Mouse (Mus musculus) heart, embryonic 14.5 days (tissue): Measurements from ENCODE around the gene Nktr. TPM values are rescaled to one million over a fixed set of nuclear protein-coding genes. Genes with fewer than 3 reads are reported as not detected.

Experiments
- ATAC-seq: fragments of 200-750 bp; cut with Nextera tagmentation; 2 replicates; pipeline ENCODE4 v1.8.0; 2017; ENCODE audit warnings: low read depth, moderate TSS enrichment; ENCODE audit not compliant: insufficient number of reproducible peaks, insufficient read depth, low FRiP score
- H3K27ac ChIP-seq, 2 experiments: fragments of 200-500 bp in 1 of 2; fragments of 300-500 bp in 1 of 2; sonication (generic) in 1 of 2; replicated peaks in 1 of 2; 2 replicates each; pipeline ENCODE4 v1.5.1; 2012 to 2014; ENCODE audit warnings: low read depth in 2 of 2, low read length in 2 of 2, control low read depth in 1 of 2, mild to moderate bottlenecking in 1 of 2, mixed read lengths in 1 of 2; ENCODE audit not compliant: control insufficient read depth in 1 of 2, insufficient read depth in 1 of 2
- H3K27me3 ChIP-seq: fragments of 300-500 bp; sonication (generic); 2 replicates; pipeline ENCODE4 v1.6.1; 2014; ENCODE audit warnings: mild to moderate bottlenecking, low read length, control low read depth; ENCODE audit not compliant: control insufficient read depth, insufficient read depth
- H3K36me3 ChIP-seq: fragments of 300-500 bp; sonication (generic); 2 replicates; pipeline ENCODE4 v1.6.1; 2014; ENCODE audit warnings: mild to moderate bottlenecking, control low read depth, low read length, mixed read lengths; ENCODE audit not compliant: control insufficient read depth, insufficient read depth
- H3K4me1 ChIP-seq, 2 experiments: fragments of 200-500 bp in 1 of 2; fragments of 300-500 bp in 1 of 2; sonication (generic) in 1 of 2; 2 replicates each; pipeline ENCODE4 v1.6.1; 2012 to 2014; ENCODE audit warnings: low read length in 2 of 2, control low read depth in 1 of 2, mixed read lengths in 1 of 2; ENCODE audit not compliant: control insufficient read depth in 2 of 2, insufficient read depth in 2 of 2
- H3K4me2 ChIP-seq: fragments of 300-500 bp; sonication (generic); 2 replicates; pipeline ENCODE4 v1.6.1; 2014; ENCODE audit warnings: mild to moderate bottlenecking, low read length
- H3K4me3 ChIP-seq, 2 experiments: fragments of 200-500 bp in 1 of 2; fragments of 300-500 bp in 1 of 2; sonication (generic) in 1 of 2; 2 replicates each; pipeline ENCODE4 v1.5.1; 2012 to 2014; ENCODE audit warnings: low read length in 2 of 2, mild to moderate bottlenecking in 2 of 2, control low read depth in 1 of 2, low read depth in 1 of 2, moderate library complexity in 1 of 2; ENCODE audit not compliant: control insufficient read depth in 1 of 2, insufficient read depth in 1 of 2
- H3K9ac ChIP-seq: fragments of 300-500 bp; sonication (generic); 2 replicates; pipeline ENCODE4 v1.6.1; 2014; ENCODE audit warnings: mild to moderate bottlenecking, low read length
- H3K9me3 ChIP-seq: fragments of 300-500 bp; sonication (generic); 2 replicates; pipeline ENCODE4 v1.6.1; 2016; ENCODE audit warnings: low read length, control low read depth; ENCODE audit not compliant: control insufficient read depth
- WGBS: fragments of 180-500 bp; shearing (Covaris S2); extraction: QIAGEN DNeasy Blood & Tissue Kit; methylation state at CpG from one replicate; pipeline ENCODE4 v1.1.7; 2014; 5-methylcytosine and 5-hydroxymethylcytosine counted together
- polyA plus RNA-seq: library from polyadenylated mRNA; unstranded; fragments of >200 nt; fragmentation: Nextera tagmentation; extraction: Ambion mirVana; gene quantifications from 2 replicates; pipeline ENCODE4 v1.2.1, GENCODE M21; 2014

Nktr gene
- polyA plus RNA-seq, 1 experiment from 2014 or later = 50.4 TPM

DNA sequence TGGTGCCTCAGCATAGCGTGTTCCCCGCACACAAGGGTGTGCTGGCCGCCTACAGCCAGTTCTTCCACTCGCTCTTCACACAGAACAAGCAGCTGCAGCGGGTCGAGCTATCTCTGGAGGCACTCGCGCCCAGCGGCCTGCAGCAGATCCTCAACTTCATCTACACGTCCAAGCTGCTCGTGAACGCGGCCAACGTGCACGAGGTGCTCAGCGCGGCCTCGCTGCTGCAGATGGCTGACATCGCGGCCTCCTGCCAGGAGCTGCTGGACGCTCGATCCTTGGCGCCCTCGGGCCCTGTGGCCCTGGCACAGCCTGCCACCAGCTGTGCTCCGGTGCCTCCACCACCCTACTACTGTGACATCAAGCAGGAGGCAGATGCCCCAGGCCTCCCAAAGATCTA, 43.8 kb downstream of the Nktr start:
- H3K27ac ChIP-seq = no peak overlapping the region
- no peak overlapping the region for H3K4me3 ChIP-seq
- H3K4me2 ChIP-seq = no peak overlapping the region
- no peaks in the 10 kb centered on the region for H3K9me3 ChIP-seq
- peaks cover 15 to 30% of the 10 kb centered on the region in 2 experiments for H3K4me1 ChIP-seq
- H3K9ac ChIP-seq = no peak overlapping the region
- H3K27me3 ChIP-seq = no peaks in the 10 kb centered on the region
- peaks cover 56% of the 10 kb centered on the region for H3K36me3 ChIP-seq
- ATAC-seq = no peak
- WGBS = 84% methylated on average over 25 of the region's 25 CpGs

DNA sequence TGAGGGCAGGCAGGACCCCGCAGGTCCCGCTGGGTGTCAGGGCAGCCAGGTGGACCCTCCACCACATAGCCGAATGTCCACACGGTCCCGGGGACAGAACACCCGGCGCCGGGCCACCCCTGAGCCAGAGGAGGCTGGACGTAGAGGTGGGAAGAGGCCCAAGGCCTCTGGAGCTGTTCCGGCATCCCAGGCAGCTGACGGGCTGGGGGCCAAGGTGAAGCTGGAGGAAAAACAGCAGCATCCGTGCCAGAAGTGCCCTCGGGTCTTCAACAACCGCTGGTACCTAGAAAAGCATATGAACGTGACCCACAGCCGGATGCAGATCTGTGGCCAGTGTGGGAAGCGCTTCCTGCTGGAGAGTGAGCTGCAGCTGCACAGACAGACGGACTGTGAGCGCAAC, 44.7 kb downstream of the Nktr start:
- Histone ChIP-seq H3K9ac (no peak overlapping the region), H3K27ac (no peak overlapping the region), H3K4me3 (no peak overlapping the region), H3K4me1 (peaks cover 11 to 21% of the 10 kb centered on the region in 2 experiments), H3K27me3 (no peaks in the 10 kb centered on the region), H3K4me2 (no peak overlapping the region), H3K36me3 (peaks cover 65% of the 10 kb centered on the region), H3K9me3 (no peaks in the 10 kb centered on the region)
- 87% methylated on average over 19 of the region's 19 CpGs for WGBS
- ATAC-seq = no peak

DNA sequence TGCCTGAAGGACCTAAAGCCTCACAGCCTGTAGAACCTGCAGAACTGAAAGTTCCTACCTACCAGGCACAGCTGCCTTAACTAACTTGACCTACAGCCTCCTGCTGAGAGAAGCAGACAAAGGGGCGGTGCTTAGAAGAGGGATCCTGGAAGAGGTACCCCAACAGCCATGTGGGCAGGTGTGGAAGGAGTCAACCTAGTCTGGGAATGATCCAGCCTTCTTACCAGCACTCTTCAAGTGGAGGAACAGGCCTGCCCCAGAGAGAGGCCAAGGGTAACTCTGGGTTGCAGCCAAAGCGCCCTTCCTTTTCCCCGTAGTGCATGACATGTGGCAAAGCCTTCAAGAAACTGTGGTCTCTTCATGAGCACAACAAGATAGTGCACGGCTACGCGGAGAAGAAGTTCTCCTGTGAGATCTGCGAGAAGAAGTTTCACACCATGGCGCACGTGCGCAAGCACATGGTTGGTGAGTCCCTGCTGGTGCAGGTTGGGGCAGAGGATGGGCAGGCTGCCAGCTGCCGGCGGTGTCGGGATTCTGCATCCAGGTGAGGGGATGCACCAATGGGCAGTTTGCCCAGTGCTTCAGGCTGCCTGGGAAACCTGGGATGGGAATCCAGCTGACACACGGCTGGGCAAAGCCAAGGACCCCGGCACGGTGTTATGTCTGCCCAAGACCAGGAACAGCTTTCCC, 46.3 kb downstream of the Nktr start:
- WGBS = 88% methylated on average over 16 of the region's 16 CpGs
- Histone ChIP-seq H3K27me3 (no peaks in the 10 kb centered on the region), H3K27ac (no peak overlapping the region), H3K9me3 (no peaks in the 10 kb centered on the region), H3K4me1 (peaks cover 8 to 18% of the 10 kb centered on the region in 2 experiments), H3K4me2 (no peak overlapping the region), H3K9ac (no peak overlapping the region), H3K36me3 (peaks cover 75% of the 10 kb centered on the region), H3K4me3 (no peak overlapping the region)
- no peak for ATAC-seq

DNA sequence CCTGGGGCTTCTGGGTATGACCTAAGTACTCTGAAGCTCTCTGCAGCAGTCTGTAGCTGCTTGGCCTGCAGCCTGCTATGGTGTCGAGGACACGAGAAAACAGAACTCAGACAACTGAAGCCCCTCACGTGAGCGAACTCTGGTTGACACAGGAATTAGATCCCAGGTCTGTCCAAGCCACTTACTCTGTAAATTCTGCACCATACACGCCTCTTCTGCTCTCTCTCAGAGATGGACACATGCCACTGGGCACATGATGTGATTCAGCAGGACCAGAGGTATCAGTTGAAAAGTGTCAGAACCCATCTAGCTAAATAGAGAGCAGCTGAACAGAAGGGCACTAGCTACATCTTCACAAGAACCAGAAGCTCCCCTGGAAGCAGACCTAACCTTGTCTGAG, 53.4 kb downstream of the Nktr start:
- 58% methylated on average over 5 of the region's 5 CpGs for WGBS
- Histone ChIP-seq H3K36me3 (peaks cover 23% of the 10 kb centered on the region), H3K4me2 (no peak overlapping the region), H3K4me3 (no peak overlapping the region), H3K27me3 (peaks cover 17% of the 10 kb centered on the region; the same call in 1 of the 2 replicates), H3K9me3 (no peaks in the 10 kb centered on the region), H3K27ac (no peak overlapping the region), H3K4me1 (peaks cover 15 to 20% of the 10 kb centered on the region in 2 experiments), H3K9ac (no peak overlapping the region)
- no peak for ATAC-seq

DNA sequence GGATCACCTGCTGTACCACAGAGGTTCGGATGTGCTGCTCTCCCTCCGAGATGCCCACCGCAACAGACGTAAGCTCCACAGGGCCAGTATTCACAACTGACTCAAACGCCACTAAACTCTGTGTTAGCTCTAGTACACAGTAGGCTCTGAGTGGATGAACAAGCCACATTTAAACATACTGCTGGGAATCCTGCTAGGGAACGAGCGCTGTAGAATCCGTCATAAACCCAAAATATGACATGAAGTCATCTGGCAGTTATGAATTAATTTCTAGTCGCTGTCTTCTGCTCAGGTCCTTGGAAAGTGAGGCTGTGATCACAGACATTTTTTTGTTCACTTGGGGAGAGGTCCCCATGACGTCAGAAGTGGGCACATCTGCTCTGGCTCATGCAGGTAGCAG, 57.0 kb downstream of the Nktr start:
- H3K4me3 ChIP-seq = no peak overlapping the region
- peak overlapping the region; percentile 76 for H3K4me2 ChIP-seq
- ATAC-seq = no peak
- H3K9me3 ChIP-seq = no peaks in the 10 kb centered on the region
- H3K4me1 ChIP-seq = peaks cover 25 to 31% of the 10 kb centered on the region in 2 experiments
- no peak overlapping the region; the same call in 1 of the 2 replicates for H3K9ac ChIP-seq
- H3K36me3 ChIP-seq = no peaks in the 10 kb centered on the region
- H3K27me3 ChIP-seq = peaks cover 38% of the 10 kb centered on the region
- 76% methylated on average over 10 of the region's 10 CpGs for WGBS
- peak overlapping the region; percentile 35 to 56; a peak in 2 of 4 replicates for H3K27ac ChIP-seq

DNA sequence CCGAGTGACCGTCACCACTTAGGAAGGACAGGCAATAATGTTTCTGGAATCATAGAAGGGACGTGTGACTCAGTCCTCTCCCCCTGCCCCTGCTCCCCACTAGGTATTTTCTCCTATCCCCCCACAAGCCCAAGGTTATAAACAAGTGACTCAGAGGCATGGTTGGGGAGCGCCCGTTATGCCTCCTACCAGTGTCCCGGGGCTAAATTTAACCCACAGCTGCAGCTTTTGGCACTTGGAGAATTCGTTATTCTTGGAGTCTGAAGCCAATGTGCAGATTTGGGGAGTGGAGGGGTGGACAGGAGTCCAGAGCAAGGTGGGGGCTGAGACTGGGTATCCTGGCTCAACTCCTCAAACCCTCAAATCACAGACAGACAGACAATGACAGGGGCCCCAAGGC, 57.5 kb downstream of the Nktr start:
- peak overlapping the region; percentile 76 for H3K4me2 ChIP-seq

DNA sequence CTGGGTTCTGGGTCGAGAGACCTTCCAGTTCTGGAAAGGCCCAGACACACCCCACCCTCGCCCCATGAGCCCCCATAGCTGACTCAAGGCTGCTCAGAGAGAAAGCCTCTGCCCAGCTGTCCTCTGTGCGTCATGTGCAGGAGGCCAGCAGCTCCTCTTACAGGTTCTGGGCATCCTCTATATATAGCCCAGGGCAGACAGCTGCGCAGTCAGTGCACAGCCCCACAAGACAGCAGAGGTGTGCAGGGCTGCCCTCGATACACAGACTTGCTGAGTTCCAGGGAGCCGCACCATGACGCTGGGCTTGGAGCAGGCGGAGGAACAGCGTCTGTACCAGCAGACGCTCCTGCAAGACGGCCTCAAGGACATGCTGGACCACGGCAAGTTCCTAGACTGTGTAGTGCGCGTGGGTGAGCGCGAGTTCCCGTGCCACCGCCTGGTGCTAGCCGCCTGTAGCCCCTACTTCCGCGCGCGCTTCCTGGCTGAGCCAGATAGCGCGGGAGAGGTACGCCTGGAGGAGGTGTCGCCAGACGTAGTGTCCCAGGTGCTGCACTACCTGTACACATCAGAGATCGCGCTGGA, 58.6 kb downstream of the Nktr start, which contains the start of gene Klhl40:
Gene Klhl40, plus strand, starts transcription at position 124 of the 582 bp plus-strand sequence.
- Histone ChIP-seq H3K4me1 (peaks cover 25 to 31% of the 10 kb centered on the region in 2 experiments), H3K4me2 (peak within 1 kb of the TSS; percentile 76), H3K27me3 (peaks cover 38% of the 10 kb centered on the region), H3K9ac (peak within 1 kb of the TSS; percentile 18), H3K4me3 (peak within 1 kb of the TSS; percentile 23 to 38), H3K27ac (peak within 1 kb of the TSS; percentile 35 to 56; a peak in 2 of 4 replicates), H3K9me3 (no peaks in the 10 kb centered on the region), H3K36me3 (no peaks in the 10 kb centered on the region)
- WGBS = 11% methylated on average over 30 of the region's 30 CpGs
- peak; percentile 74 for ATAC-seq

More for the DNA sequence above, 57.5 kb downstream of the Nktr start:
- no peak overlapping the region for H3K4me3 ChIP-seq
- H3K36me3 ChIP-seq = no peaks in the 10 kb centered on the region
- no peaks in the 10 kb centered on the region for H3K9me3 ChIP-seq
- WGBS = 47% methylated on average over 7 of the region's 7 CpGs
- no peak overlapping the region; the same call in 1 of the 2 replicates for H3K9ac ChIP-seq
- no peak for ATAC-seq
- H3K27me3 ChIP-seq = peaks cover 38% of the 10 kb centered on the region
- peaks cover 25 to 31% of the 10 kb centered on the region in 2 experiments for H3K4me1 ChIP-seq
- peak overlapping the region; percentile 35 to 56; a peak in 3 of 4 replicates for H3K27ac ChIP-seq
